Mouse (Mus musculus): ENCODE measurements around the gene Cpeb3.

DNA sequence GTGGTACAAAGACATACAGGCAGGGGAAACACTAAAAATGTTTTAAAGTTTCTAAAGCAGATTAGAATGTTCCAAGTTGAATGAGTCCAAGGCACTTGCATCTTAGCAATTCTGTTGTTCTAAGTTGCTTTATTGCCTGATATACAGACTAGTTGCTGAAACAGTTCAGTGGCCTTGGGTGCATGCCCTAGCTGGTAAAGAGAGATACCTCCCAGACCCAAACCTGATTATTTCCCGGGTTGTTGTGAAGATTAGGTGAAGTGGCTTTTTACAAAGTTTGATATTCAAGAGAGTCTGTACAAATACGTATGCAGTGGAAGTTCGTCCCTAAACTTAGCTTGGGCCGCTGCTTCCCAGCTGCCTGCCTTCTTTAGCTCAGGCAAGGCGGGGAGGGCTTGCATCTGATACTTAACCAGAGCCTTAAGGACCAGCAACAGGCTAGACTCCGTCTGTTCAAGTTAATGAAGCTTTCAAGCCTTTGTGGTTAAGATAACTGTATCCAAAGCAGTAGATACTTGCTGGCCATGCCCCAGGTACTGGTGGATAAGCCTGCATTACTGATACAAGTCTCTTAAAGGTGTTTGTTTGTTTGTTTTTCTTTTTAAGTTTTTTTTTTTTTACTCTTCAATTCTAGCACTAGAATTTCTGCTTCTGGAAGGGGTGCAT, 16.9 kb upstream of the Cpeb3 start:
- no peak for TF ChIP-seq E2F4 (IDR thresholded peaks at IDR 0.05; ENCODE audit: insufficient read depth)
- no peak for TF ChIP-seq POLR2A (IDR thresholded peaks at IDR 0.05; ENCODE audit: insufficient read length, low read depth)
- TF ChIP-seq MYOG (IDR thresholded peaks at IDR 0.05; ENCODE audit: control insufficient read depth in 1 of 3, insufficient read depth in 1 of 3, insufficient read length in 2 of 3, low read depth in 2 of 3): no peak
- no peak for TF ChIP-seq USF1 (IDR thresholded peaks at IDR 0.05; ENCODE audit: low read depth)
- no peak for TF ChIP-seq TCF3 (IDR thresholded peaks at IDR 0.05; ENCODE audit: insufficient read length, low read depth)
